Mouse (Mus musculus) lung, postnatal 14 days (tissue): ENCODE results near the gene Mtss1l.

ENCODE experiments used
- DNase-seq: peaks from one replicate; pipeline ENCODE4 v3.0.0; 2021

Gene Mtss1l

DNA sequence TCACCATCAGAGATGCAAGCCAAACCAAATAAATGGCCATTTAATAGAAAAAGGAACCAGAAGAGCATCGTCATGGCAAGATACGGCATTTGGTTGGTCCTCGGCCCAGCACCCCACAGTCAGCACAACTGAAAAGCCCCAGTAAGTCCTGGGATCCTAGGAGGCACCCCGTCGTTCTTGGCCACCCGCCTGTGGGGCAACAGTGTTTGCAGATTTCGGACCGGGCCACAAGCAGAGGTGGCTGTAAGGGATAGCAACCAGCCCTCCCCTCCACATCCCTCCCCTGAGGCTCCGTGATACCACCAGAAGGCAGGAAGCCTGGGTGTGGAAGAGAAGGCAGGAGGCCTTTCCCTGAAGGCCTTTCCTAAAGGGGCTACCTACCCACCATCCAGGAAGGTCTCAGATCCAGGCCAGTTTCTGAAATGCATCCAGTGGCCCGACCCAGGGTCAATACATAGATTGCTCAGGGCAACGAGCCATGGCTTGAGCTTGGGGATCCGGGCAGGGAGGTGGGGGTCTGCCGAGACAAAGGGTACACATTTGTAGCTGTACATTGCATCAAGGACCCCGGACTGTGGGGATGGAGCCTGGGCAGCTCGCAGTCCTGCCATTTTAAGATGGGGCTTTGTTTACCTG is 20.7 kb downstream of the Mtss1l start:
- no peak for DNase-seq

DNA sequence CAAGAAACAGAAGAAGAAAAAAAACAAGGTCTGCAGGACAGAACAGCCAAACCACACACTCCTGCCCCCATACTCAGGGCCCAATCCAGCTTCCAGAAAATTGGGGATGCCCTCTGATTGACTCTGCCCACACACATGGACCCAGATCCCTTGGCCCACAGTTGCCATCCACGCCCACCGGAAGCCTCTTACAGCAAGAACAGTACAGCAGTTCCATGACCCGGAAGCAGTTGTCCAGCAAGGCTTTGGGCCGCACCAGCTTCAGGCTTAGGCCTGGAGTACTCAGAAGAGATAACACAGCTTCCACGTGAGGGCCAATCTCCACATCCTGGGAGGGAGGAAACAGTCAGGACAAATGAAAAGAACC is 21.2 kb downstream of the Mtss1l start:
- DNase-seq, result no peak

DNA sequence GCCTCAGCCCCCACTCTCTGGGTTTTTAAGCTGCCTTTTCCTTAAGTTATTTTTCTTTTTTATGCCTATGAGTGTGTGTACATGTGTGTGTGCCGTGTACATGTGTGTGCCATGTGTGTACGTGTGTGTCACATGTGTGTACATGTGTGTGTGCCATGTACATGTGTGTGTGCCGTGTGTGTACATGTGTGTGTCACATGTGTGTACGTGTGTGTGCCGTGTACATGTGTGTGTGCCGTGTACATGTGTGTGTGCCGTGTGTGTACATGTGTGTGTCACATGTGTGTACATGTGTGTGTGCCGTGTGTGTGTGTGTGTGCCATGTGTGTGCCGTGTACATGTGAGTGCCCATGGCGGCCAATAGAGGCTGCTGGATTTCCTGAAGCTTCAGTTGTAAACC is 23.9 kb downstream of the Mtss1l start:
- no peak for DNase-seq

DNA sequence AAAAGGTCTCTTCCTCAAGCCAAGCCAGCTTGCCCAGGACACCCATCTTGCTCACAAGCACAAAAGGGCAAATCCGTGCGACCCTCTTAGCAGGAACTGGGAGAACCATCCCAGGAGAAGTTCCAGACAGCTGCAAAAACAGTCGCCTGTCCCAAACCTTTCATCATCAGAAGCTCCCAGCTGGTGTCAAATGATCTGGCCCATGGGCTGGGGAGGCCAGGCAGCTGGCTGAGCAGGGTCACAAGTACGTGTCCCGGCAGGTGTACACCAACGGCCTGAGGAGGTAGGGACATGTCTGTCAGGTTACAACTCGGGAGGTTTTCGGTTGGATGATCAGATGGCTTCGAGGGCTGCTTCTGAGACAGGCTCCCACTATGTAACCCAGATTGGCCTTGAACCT is 25.4 kb downstream of the Mtss1l start:
- no peak for DNase-seq

DNA sequence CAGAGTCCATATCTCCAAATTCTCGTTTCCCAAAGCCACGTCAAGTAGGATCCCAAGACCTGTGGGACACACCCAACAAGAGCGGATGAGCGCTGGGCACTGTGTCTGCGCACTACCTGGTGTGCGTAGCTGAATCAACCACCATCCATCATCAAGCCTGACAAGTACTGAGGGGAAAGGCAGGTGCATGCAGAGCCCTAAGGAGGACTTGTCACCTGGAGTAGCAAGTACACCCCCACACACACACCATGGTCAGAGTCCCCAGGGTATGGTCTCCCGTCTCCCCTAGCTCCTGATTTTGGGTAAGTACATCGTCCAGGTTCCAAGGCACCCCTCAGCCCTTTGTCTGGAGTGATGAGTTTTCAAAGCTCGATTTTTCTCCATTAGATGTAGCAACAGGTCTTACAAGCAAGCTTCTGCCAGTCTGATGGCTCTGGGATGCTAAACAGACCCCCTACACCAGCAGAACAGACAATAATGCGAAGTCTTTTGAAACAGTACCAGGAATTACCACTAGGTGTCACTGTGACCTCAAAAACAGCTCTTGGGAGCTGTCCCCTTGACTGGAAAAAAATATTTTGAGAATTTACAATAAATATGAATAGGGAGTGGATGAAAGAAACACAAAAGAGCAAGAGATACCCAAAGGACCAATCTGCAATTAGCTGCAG is 28.4 kb downstream of the Mtss1l start:
- DNase-seq, result peak; percentile 64

DNA sequence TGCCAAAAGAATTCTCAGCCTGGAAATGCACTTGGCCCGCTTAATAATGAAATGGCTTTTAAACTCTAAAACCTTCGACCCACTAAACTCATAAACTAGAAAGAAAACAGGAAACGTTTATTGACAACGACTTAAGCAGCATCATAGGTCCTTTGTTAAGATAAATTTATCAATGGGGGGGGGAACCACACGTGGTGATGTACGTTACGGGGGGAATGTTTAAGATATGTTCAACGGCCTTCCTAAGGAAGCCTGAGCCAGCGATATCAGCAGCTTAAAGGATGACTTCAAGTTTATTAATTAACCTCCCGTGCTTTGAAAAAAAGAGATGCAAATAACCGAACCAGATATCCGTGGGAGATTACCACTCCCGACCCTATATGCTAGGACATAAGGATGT is 29.0 kb downstream of the Mtss1l start:
- DNase-seq, result no peak

DNA sequence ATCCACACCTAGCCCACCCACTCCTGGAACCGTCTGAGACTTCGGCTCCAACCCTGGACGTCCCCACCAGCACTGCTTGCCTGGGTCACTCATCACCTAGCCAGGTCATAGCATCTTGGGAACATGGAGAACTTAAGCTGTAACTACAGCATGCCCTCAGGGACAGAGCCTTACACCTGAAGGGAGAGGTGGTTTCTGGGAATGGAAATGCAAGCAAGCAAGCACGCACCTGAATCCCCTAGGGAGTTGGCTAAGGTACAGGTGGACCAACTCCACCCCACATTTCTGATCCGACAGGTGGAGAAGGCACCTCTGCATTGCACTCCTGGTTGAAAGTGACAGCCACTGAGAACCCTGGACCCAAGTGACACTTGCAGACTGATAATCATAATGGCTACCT is 30.2 kb downstream of the Mtss1l start:
- DNase-seq, result no peak

DNA sequence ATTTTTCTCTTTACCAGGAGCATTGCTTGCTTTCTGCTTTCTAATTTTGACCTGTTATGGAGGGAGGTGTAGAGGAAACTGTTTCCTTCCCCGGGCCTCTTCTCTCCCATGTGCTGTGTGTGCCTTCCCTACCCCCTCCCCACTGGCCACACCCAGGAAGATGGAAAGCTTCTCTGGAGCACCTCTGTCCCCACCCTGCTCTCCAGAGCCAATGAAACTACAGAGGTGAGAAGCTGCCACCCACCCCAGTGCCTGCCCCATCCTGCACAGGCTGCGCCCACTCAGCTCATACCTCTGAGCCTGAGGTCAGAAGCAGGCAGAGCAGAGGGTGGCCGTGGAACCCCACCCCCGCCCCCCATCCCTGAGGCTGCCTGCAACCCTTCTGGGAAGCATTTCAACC is 33.4 kb downstream of the Mtss1l start:
- no peak for DNase-seq

DNA sequence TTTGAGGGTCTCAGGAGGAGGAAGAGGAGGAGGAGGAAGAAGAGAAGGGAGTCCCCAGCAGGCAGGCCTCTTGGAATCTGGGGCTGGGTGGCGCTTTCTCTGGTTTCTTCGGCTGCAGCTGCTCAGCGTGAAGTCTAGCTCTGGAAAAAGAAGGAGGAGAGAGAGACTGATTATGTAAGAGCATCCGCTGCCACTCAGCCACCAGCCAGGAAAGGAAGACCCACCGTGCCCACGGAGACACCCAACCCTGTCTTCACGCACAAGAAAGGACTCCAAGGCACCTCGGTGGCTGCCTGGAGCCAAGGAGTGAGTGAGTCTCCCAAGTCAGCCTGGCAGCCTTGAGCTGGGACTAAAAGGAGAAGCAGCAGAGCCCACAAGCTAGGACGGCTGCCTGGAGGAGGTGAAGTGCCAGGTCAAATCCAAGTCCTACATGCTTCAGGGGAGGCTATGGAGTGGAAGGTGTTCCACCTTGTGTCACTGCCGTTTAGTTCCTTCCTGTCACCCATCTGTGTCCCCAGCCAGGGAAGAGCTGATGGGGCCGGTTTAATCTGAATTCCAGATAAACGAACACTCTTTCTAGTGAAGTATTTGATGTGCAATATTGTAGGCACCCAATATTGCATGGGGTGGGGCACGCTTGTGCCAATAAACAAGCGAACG is 34.4 kb downstream of the Mtss1l start:
- DNase-seq, result no peak

DNA sequence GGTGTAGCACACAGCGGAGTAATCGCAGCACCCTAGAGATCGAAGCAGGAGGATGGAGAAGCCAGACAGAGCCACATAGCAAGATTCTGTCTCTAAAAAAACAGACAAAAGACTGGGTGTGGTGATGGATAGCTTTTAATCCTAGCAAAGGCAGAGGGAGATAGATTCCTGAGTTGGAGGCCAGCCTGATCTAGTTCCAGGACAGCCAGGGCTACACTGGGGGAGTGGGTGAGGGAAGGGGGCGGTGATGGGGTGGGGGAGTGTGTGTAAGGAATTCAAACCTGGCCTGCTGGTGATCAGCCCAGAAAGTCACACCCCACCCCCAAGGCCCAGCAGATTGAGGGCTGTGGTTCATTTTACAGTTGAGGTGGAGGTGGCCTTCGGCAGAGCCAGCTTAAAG is 34.9 kb downstream of the Mtss1l start:
- no peak for DNase-seq

DNA sequence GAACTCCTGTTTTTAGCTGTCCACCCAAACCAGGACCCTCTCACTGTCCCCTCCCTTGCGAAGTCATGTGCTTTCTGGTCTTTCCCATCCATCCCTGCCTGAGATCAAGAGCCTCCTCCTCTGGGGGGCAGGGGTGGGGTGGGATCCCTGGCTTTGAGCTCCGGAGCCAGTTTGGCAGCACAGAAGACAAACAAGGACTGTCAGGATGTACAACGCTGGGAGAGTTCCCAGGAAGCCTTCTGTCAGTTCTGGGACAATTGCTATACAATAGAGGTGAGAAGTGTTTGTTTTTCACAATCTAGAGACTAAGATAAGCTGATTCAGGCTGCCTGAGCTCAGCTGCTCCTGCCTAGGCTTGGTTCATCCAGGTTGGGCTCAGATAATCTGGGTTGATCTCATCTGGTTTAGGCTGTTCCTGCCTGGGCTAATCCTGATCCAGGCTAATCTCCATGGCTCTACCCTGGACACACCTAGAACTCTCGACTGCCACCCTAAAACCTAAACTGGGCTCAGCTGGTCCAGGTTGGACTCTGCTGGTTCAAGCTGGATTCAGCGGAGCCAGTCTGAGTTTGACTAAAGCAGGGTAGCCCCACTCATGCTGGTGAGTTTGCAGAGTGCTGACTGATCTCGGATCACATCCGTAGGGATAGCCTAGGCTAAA is 39.1 kb downstream of the Mtss1l start:
- DNase-seq, result peak; percentile 37

DNA sequence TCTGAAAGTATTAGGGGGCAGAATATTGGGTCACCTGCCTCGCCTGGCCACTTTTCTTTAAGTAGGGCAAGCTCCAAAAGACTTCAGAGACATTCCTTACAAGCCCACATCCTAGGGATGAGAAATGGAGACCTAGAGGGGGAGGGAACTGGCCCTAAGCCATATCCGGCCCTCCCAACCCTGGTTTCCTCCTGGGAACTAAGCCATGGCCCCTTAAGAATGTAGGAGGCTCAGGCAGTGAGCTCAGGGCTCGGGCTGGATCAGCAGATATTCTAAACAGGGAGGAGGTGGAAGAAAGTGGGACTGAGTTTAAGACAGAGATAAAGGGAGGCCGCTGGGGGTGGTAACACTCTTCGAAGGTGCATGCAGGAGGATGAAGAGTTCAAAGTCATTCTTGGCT is 39.9 kb downstream of the Mtss1l start:
- peak; percentile 79 for DNase-seq

DNA sequence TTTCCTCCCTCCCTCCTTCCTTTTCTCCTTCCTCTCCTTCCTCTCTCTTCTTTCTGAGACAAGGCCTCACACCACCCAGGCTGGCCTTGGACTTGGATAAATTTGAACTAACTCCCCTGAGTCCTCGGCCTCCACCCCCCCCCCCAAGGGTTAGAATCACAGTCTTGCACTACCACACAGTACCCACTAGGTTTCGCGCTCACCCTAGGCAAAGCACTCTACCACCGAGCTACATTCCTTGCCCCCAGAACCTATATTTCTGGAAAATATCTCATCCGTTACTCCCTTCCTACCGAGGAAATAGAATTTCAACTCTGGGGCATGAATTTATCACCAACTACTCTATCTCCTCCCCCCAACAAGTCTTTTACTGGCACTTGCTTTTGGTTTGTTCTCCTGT is 40.7 kb downstream of the Mtss1l start:
- DNase-seq, result peak; percentile 14

DNA sequence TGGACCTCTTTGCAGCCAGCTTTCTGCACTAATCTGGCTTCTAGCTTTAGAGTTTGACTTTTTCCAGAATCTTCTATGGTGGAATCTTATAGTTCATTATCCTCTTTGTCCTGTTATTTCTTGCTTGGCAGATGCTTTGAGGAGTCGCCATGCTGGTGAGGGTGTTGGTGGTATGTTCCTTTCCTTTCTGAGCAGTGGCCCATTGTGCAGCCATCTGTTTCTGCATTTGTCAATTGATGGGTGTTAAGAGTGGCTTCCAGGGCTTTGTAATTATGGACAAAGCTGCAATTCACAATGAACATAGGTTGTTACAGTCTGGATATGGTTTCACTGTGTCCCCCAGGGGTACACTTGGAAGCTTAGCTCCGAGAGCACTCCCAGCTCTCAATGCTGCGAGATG is 43.4 kb downstream of the Mtss1l start:
- no peak for DNase-seq

DNA sequence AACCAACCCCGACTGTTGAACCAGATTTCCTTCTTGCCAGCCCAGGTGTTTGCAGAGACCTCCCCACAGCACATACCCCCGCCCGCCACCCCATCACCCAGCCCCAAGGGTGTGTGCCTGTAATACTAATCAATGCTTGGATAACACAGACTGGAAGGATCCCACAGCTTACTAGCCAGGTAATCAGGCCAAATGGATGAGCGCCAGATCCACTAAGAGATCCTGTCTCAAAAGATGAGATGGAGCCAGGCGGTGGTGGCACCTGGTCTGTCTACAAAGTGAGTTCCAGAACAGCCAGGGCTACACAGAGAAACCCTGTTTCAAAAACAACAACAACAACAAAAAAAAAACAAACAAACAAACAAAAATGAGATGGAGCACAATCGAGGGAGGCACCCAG is 46.0 kb downstream of the Mtss1l start:
- DNase-seq, result no peak

DNA sequence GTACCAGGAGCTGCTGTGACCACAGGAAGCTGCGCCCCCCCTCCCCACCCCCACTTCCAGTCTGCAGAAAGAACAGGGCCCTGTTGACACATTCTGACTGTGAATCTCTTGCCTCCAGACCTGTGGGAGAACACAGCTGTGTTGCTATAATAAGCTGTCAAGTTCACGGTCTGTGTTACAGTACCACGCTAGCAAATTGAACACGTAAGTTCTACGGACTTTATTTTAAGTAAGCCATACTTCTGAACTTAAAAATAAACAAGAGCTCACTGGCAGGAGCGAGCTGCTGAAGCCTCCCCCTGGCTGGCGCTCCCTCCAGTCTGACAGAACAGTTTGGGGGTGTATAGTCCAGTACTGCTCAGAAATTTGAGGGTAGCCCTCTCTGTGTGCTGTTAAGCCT is 51.2 kb downstream of the Mtss1l start:
- DNase-seq, result no peak

DNA sequence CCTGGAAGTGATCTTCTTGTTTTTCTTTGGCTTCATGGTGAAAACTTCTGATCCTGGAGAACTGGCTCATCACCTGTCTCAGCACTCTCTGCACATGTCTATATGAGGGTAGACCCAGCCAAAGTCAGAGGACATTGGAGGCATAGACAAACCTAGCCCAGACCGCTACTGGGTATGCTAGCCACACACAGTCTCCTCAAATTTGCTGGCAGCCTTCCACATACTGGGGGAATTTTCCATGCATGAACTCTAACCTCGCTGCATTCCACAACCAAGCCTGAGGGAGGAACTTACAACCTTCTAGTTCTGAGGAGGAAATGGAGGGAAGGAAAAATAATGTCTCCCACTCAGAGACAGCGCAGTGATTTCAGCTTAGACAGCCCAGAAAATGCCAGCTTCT is 52.8 kb downstream of the Mtss1l start:
- peak; percentile 44 for DNase-seq

DNA sequence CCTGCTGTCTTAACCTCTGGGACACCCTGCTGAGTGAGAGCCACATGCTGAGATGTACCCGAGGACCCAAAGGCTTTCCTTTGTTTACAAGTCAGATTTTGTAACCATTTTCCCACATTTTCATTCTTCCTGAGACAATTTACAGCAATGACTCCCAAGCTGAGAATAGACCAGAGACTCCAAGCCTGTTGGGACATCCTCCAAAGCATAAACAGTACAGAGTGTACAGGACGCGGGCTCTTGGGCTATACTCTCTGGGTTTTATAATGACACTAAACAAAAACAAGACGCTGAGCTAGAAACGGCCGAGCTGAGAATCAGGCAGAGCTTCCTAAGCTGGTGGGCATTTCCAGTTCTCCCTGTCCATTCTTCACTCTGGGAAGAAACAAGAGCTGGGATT is 53.4 kb downstream of the Mtss1l start:
- no peak for DNase-seq

DNA sequence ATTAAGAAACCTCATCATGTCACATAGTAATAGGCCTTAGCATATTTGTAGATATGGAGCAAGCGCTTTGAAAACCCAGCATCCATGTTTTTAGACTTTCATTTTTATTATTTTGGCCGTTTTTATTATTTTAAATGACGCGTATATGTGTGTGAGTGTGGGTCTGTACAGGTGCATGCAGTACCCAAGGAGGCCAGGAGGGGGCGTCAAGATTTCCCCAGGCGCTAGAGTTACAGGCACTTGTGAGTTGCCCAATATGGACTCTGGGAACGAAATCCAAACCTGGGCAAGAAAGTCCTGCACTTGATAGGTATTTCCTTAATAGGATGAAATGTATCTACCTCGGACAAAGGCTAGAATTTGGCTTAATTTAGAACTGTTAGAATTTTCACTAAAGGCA is 54.0 kb downstream of the Mtss1l start:
- DNase-seq, result no peak

DNA sequence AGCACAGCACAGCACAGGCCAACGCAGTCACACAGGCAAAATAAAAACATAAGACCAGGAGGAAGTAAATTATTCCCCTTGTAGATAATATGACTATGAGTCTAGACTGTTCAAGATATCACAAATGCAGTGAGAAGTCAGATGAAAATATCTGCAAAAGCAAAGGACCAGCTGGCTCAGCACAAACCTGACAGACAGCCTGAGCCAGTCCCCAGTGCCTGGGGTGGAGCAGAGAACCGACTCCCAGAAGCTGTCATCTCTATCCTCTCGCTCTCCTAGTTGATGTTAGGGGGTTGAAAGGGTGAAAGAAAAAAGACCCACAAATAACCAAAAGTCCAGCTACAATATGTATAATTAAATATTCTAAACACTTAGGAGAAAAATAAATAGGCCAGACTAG is 54.4 kb downstream of the Mtss1l start:
- DNase-seq, result no peak

DNA sequence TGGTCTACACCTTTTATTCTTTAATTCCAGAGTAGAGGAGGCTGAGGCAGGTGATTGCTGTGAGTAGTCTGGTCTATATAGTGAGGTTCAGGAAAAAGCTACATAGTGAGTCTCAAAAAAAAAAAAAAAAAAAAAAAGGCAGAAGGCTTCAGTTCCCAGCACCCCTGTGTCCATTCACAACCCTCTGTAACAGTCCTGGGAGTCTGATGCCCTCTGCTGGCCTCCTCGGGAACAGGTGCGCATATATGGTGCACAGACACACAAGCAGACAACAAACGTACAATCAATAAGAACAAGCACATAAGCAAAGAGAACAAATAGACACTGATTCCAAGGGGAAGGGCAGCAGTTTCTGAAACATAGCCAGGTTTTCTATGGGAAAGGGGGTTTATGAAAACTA is 55.1 kb downstream of the Mtss1l start:
- no peak for DNase-seq

DNA sequence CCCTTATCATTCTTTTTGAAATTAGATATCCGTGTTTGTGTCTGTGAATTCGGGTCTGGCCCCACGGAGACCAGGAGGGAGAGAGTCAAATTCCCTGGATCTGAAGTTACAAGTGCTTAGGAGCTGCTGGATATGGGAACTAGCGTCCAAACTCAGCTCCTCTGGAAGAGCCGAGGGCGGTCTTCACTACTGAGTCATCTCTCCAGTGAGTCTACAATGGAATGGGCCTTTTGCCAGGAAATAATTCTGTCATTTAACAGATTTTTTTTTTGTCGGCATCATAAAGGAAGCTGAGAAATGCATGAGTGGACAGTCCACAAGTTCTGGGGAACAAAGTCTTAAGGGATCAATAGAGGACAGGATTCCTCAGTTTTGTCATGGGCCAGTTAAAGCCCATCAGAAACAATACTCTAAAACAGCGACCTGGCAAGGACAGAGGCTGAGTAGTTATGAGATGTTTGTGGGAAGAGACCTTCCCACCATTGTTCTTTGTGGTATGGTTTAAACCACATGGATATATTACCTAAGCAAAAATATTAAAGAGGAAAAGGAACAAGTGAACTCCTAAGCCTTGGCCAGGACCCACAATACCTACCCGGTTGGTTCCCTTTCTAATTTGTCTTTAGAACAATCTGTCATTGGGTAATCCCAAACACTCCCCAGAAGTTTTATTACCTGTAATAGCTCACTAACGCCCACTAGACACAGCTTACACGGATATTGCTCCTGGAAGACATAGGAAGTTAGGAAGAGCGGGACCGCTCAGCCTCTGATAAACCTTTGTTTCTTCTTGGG is 58.8 kb downstream of the Mtss1l start:
- no peak for DNase-seq

DNA sequence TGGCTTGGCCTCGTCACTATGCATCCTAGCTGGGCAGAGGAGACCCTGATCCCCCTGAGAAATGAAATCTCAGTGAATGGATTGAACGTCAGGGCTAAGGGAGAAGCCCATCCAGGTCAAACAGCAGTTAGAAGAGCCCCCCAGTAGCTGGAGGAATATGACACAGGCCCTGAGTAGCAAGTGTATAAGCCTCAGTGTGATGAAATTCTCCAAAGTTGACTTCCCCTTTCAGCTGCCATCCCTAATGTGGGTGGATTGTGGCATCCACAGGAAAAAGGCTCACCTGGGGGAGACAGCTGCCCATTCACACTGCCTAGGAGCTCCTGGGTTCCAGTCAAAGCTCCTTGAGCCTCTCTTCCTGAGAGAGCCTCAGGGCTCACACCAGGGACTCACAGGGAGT is 64.1 kb downstream of the Mtss1l start:
- no peak for DNase-seq
